Mouse (Mus musculus): ENCODE measurements around the gene Hopx.

DNA sequence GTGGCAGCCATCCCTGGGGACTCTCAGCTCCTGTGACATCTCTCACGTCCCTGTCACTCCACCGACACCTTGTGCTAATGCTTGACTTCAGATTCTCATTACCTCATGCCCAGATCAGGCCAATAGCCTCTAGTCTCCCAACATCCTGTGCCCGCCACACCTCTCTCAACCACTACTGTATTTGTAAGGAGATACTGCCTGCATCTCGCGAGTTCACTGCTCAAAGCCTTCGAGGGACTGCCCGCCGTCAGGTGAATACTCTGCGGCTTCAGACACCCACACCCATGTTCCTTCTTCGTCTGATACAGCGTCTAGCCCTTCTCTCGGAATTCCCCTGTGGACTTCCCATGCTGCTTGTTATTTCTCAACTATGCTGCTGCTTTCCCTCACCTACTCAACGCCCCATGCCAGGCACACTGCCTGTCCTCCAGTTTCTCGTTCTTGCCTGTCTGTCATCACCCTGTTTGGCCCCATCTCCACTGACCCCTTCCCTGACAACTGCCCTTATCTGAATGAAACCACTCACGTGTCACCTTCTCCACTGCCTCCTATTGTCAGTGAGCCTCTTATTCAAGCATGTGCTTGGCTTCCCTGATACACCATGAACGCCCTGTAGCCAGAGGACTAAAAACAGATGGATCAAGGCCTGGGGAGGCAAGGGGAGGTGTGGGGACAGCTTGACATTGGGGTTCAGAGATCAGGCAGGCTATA lies 15.5 kb upstream of the Hopx start:
- TF ChIP-seq ZC3H11A (IDR thresholded peaks at IDR 0.05; ENCODE audit: borderline replicate concordance, low read depth, low read length) = no peak
- TF ChIP-seq CHD2 (IDR thresholded peaks at IDR 0.05; ENCODE audit: low read depth, low read length) = no peak
- TF ChIP-seq HCFC1 (IDR thresholded peaks at IDR 0.05; ENCODE audit: borderline replicate concordance, insufficient read depth, low read length) = no peak

All from ES-E14 (cell line).